Comparison of ENCODE assay signal across 14 mouse cellular contexts in the genomic region with DNA sequence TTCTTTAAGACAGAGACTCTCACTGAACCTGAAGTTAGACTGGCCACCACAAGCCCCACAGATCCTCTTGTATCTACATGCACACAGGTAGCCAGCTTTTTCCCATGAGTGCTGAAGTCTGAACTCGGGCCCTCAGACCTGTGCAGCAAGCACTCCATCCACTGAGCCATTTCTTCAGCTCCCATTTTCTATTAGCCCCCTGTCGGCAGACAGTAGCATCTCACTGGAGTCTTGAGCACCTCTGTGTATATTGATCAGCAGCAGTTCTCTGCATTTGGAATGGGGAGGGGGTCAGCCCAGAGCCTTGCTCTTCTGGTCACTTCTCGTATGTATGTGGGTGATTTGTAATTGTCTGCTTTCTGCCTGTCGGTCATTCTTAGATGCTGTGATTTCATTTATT. TPM values are rescaled to one million over a fixed set of nuclear protein-coding genes. Genes with fewer than 3 reads are reported as not detected.
A peak's percentile ranks its signal among the peaks of the same experiment; 100 is the strongest.
DNase-seq lines count a peak whose midpoint lies in the region; ATAC-seq and TF ChIP-seq lines count a peak whose summit lies in the region.
"Had no signal": no experiment of that assay in that cellular context is flagged by ENCODE, and none has a peak within 500 bp of the region (broad histone marks: within the 10 kb centered on the region; RNA-seq: fewer than 3 reads in every experiment).

No protein-coding gene starts in this region.

- no peak overlapping the region for H3K27ac ChIP-seq in hindbrain, embryonic 11.5 days (ENCODE audit: low read depth, low read length)
- H3K27ac ChIP-seq in hindbrain, embryonic 14.5 days: no peak overlapping the region
- H3K27ac ChIP-seq in midbrain, postnatal 0 days (ENCODE audit: low read depth, low read length): no peak overlapping the region
- H3K27ac ChIP-seq in midbrain, embryonic 15.5 days: no peak overlapping the region
- no peak overlapping the region for H3K27ac ChIP-seq in embryonic facial prominence, embryonic 11.5 days (replicated peaks; ENCODE audit: low read depth, low read length)
- H3K27ac ChIP-seq in heart, embryonic 12.5 days (ENCODE audit: poor library complexity, severe bottlenecking): no peak overlapping the region
- H3K27ac ChIP-seq: embryonic facial prominence, embryonic 12.5 days; heart, embryonic 15.5 days had no signal

- no peak overlapping the region for H3K9ac ChIP-seq in hindbrain, embryonic 11.5 days (ENCODE audit: low read depth, low read length)
- H3K9ac ChIP-seq in hindbrain, embryonic 14.5 days: no peak overlapping the region
- no peak overlapping the region for H3K9ac ChIP-seq in midbrain, postnatal 0 days (replicated peaks; ENCODE audit: low read length, poor library complexity, severe bottlenecking)
- H3K9ac ChIP-seq in midbrain, embryonic 15.5 days: no peak overlapping the region
- H3K9ac ChIP-seq in embryonic facial prominence, embryonic 11.5 days (replicated peaks; ENCODE audit: low read length): no peak overlapping the region
- H3K9ac ChIP-seq in heart, embryonic 12.5 days: no peak overlapping the region
- H3K9ac ChIP-seq: embryonic facial prominence, embryonic 12.5 days; heart, embryonic 15.5 days had no signal

- H3K27me3 ChIP-seq in hindbrain, embryonic 11.5 days (ENCODE audit: control insufficient read depth, insufficient read depth, low read length): no peaks in the 10 kb centered on the region
- no peaks in the 10 kb centered on the region for H3K27me3 ChIP-seq in hindbrain, embryonic 14.5 days (ENCODE audit: control insufficient read depth, insufficient read depth, low read length)
- no peaks in the 10 kb centered on the region for H3K27me3 ChIP-seq in midbrain, postnatal 0 days (ENCODE audit: insufficient read depth, low read length)
- H3K27me3 ChIP-seq in midbrain, embryonic 15.5 days (replicated peaks): no peaks in the 10 kb centered on the region
- no peaks in the 10 kb centered on the region for H3K27me3 ChIP-seq in embryonic facial prominence, embryonic 11.5 days (ENCODE audit: control insufficient read depth, insufficient read depth, low read length)
- no peaks in the 10 kb centered on the region for H3K27me3 ChIP-seq in heart, embryonic 12.5 days (replicated peaks)
- H3K27me3 ChIP-seq: embryonic facial prominence, embryonic 12.5 days; heart, embryonic 15.5 days had no signal

- DNase-seq in hindbrain, embryonic 11.5 days (ENCODE audit: low spot score): peak; percentile 20
- DNase-seq in hindbrain, embryonic 14.5 days (ENCODE audit: low spot score): no peak
- DNase-seq in midbrain, postnatal 0 days (ENCODE audit: low spot score): no peak
- peak; percentile 23 for DNase-seq in embryonic facial prominence, embryonic 11.5 days (ENCODE audit: low spot score)
- DNase-seq in spleen, adult 12 weeks (ENCODE audit: low spot score): no peak

- H3K9me3 ChIP-seq in hindbrain, embryonic 11.5 days (ENCODE audit: control insufficient read depth, low read length): no peaks in the 10 kb centered on the region
- no peaks in the 10 kb centered on the region for H3K9me3 ChIP-seq in hindbrain, embryonic 14.5 days (ENCODE audit: control insufficient read depth, low read length)
- no peaks in the 10 kb centered on the region for H3K9me3 ChIP-seq in midbrain, postnatal 0 days (ENCODE audit: low read length)
- H3K9me3 ChIP-seq in midbrain, embryonic 15.5 days: no peaks in the 10 kb centered on the region
- no peaks in the 10 kb centered on the region for H3K9me3 ChIP-seq in embryonic facial prominence, embryonic 11.5 days (replicated peaks; ENCODE audit: control insufficient read depth, low read length)
- no peaks in the 10 kb centered on the region for H3K9me3 ChIP-seq in heart, embryonic 12.5 days (replicated peaks)
- H3K9me3 ChIP-seq: embryonic facial prominence, embryonic 12.5 days; heart, embryonic 15.5 days had no signal

- peak; percentile 49 for TF ChIP-seq CTCF in midbrain, postnatal 0 days (IDR thresholded peaks at IDR 0.05)

- H3K36me3 ChIP-seq in hindbrain, embryonic 11.5 days (ENCODE audit: control insufficient read depth, insufficient read depth, low read length): no peaks in the 10 kb centered on the region
- peaks cover 25% of the 10 kb centered on the region for H3K36me3 ChIP-seq in hindbrain, embryonic 14.5 days (replicated peaks; ENCODE audit: control insufficient read depth, insufficient read depth)
- peaks cover 6% of the 10 kb centered on the region; the same call in 1 of the 2 replicates for H3K36me3 ChIP-seq in midbrain, postnatal 0 days (ENCODE audit: insufficient read depth, low read length)
- H3K36me3 ChIP-seq in midbrain, embryonic 15.5 days (replicated peaks): no peaks in the 10 kb centered on the region
- H3K36me3 ChIP-seq in embryonic facial prominence, embryonic 11.5 days (replicated peaks; ENCODE audit: control insufficient read depth, insufficient read depth, low read depth, low read length): no peaks in the 10 kb centered on the region
- peaks cover 25% of the 10 kb centered on the region; the same call in 1 of the 2 replicates for H3K36me3 ChIP-seq in heart, embryonic 12.5 days
- H3K36me3 ChIP-seq: heart, embryonic 15.5 days had no signal

- H3K4me2 ChIP-seq in hindbrain, embryonic 11.5 days (replicated peaks; ENCODE audit: low read depth, low read length): no peak overlapping the region
- H3K4me2 ChIP-seq in hindbrain, embryonic 14.5 days (replicated peaks): no peak overlapping the region
- no peak overlapping the region for H3K4me2 ChIP-seq in midbrain, postnatal 0 days (ENCODE audit: low read depth, low read length, poor library complexity, severe bottlenecking)
- H3K4me2 ChIP-seq in midbrain, embryonic 15.5 days: no peak overlapping the region
- H3K4me2 ChIP-seq in embryonic facial prominence, embryonic 11.5 days (ENCODE audit: low read depth, low read length): no peak overlapping the region
- no peak overlapping the region for H3K4me2 ChIP-seq in heart, embryonic 12.5 days
- H3K4me2 ChIP-seq: embryonic facial prominence, embryonic 12.5 days; heart, embryonic 15.5 days had no signal

- WGBS in hindbrain, embryonic 11.5 days: 72% methylated on average over 4 of the region's 4 CpGs
- 70% methylated on average over 4 of the region's 4 CpGs for WGBS in hindbrain, embryonic 14.5 days
- WGBS in midbrain, postnatal 0 days: 70% methylated on average over 4 of the region's 4 CpGs
- 68% methylated on average over 4 of the region's 4 CpGs for WGBS in midbrain, embryonic 15.5 days
- whole genome bisulfite sequencing in embryonic facial prominence, embryonic 11.5 days: 67% methylated on average over 4 of the region's 4 CpGs
- 72% methylated on average over 4 of the region's 4 CpGs for WGBS in heart, embryonic 12.5 days

- no peak for ATAC-seq in hindbrain, embryonic 11.5 days (ENCODE audit: low FRiP score)
- no peak for ATAC-seq in hindbrain, embryonic 14.5 days (ENCODE audit: low FRiP score)
- no peak for ATAC-seq in midbrain, postnatal 0 days (ENCODE audit: low FRiP score)
- no peak for ATAC-seq in midbrain, embryonic 15.5 days (replicated peaks)
- ATAC-seq in embryonic facial prominence, embryonic 11.5 days (replicated peaks; ENCODE audit: insufficient number of reproducible peaks, low FRiP score, low TSS enrichment, low read depth): no peak
- no peak for ATAC-seq in heart, embryonic 12.5 days (ENCODE audit: insufficient number of reproducible peaks, low FRiP score)

- H3K4me3 ChIP-seq in hindbrain, embryonic 11.5 days (ENCODE audit: low read depth, low read length): no peak overlapping the region
- no peak overlapping the region for H3K4me3 ChIP-seq in hindbrain, embryonic 14.5 days (replicated peaks; ENCODE audit: low read length)
- no peak overlapping the region for H3K4me3 ChIP-seq in midbrain, postnatal 0 days (ENCODE audit: low read depth, low read length)
- no peak overlapping the region for H3K4me3 ChIP-seq in midbrain, embryonic 15.5 days
- no peak overlapping the region for H3K4me3 ChIP-seq in embryonic facial prominence, embryonic 11.5 days (ENCODE audit: low read depth, low read length)
- H3K4me3 ChIP-seq in heart, embryonic 12.5 days: no peak overlapping the region
- H3K4me3 ChIP-seq: embryonic facial prominence, embryonic 12.5 days; heart, embryonic 15.5 days had no signal

- H3K4me1 ChIP-seq in hindbrain, embryonic 11.5 days (replicated peaks; ENCODE audit: control insufficient read depth, insufficient read depth, low read length): no peaks in the 10 kb centered on the region
- no peaks in the 10 kb centered on the region for H3K4me1 ChIP-seq in hindbrain, embryonic 14.5 days (replicated peaks; ENCODE audit: control insufficient read depth, insufficient read depth, low read length)
- no peaks in the 10 kb centered on the region for H3K4me1 ChIP-seq in midbrain, postnatal 0 days (ENCODE audit: insufficient read depth, low read length)
- H3K4me1 ChIP-seq in midbrain, embryonic 15.5 days: no peaks in the 10 kb centered on the region
- H3K4me1 ChIP-seq in embryonic facial prominence, embryonic 11.5 days (ENCODE audit: control insufficient read depth, insufficient read depth, low read length): no peaks in the 10 kb centered on the region
- H3K4me1 ChIP-seq in heart, embryonic 12.5 days (replicated peaks): peaks cover 8% of the 10 kb centered on the region; the same call in 1 of the 2 replicates
- H3K4me1 ChIP-seq: embryonic facial prominence, embryonic 12.5 days; heart, embryonic 15.5 days had no signal

RNA-seq across cellular contexts. Expression of a gene that starts 6.8 kb away (rescaled TPM):
- polyA plus RNA-seq in hindbrain, embryonic 11.5 days (2014; fragmentation: Nextera tagmentation; extraction: Ambion mirVana): 16.6 and 18.7 TPM in 2 replicates
- 28.1 and 29.4 TPM in 2 replicates for polyA plus RNA-seq in hindbrain, embryonic 14.5 days (2014; fragmentation: Nextera tagmentation; extraction: Ambion mirVana)
- total RNA-seq in midbrain, postnatal 0 days (2014; rRNA removed): 37.9 and 39.5 TPM in 2 replicates
- 25.5 and 26.7 TPM in 2 replicates for polyA plus RNA-seq in midbrain, postnatal 0 days (2015; fragmentation: Nextera tagmentation; extraction: Ambion mirVana)
- 35.0 and 36.3 TPM in 2 replicates for polyA plus RNA-seq in midbrain, embryonic 15.5 days (2015; fragmentation: Nextera tagmentation; extraction: Ambion mirVana)
- 19.8 and 21.6 TPM in 2 replicates for polyA plus RNA-seq in embryonic facial prominence, embryonic 11.5 days (2014; fragmentation: Nextera tagmentation; extraction: Ambion mirVana)
- 19.5 and 21.1 TPM in 2 replicates for polyA plus RNA-seq in heart, embryonic 12.5 days (2016; fragmentation: Nextera tagmentation; extraction: Ambion mirVana)

RNA-seq across cellular contexts. Expression of a gene that starts 19.4 kb away (rescaled TPM):
- polyA plus RNA-seq in hindbrain, embryonic 11.5 days (2014; fragmentation: Nextera tagmentation; extraction: Ambion mirVana): not detected in 2 replicates
- polyA plus RNA-seq in hindbrain, embryonic 14.5 days (2014; fragmentation: Nextera tagmentation; extraction: Ambion mirVana): not detected in 2 replicates
- total RNA-seq in midbrain, postnatal 0 days (2014; rRNA removed): 0.42 TPM in 1 of 2 replicates, not detected in the other
- polyA plus RNA-seq in midbrain, postnatal 0 days (2015; fragmentation: Nextera tagmentation; extraction: Ambion mirVana): 0.20 and 0.59 TPM in 2 replicates
- polyA plus RNA-seq in midbrain, embryonic 15.5 days (2015; fragmentation: Nextera tagmentation; extraction: Ambion mirVana): not detected in 2 replicates
- 0.32 and 0.71 TPM in 2 replicates for polyA plus RNA-seq in embryonic facial prominence, embryonic 11.5 days (2014; fragmentation: Nextera tagmentation; extraction: Ambion mirVana)
- 0.27 TPM in 1 of 2 replicates, not detected in the other for polyA plus RNA-seq in heart, embryonic 12.5 days (2016; fragmentation: Nextera tagmentation; extraction: Ambion mirVana)
- polyA plus RNA-seq: kidney, embryonic 14.5 days; lung, embryonic 16.5 days; neural tube, embryonic 11.5 days; thymus, postnatal 0 days had no signal

RNA-seq across cellular contexts. Expression of a gene that starts 22.3 kb away (rescaled TPM):
- polyA plus RNA-seq in hindbrain, embryonic 11.5 days (2014; fragmentation: Nextera tagmentation; extraction: Ambion mirVana): not detected in 2 replicates
- not detected in 2 replicates for polyA plus RNA-seq in hindbrain, embryonic 14.5 days (2014; fragmentation: Nextera tagmentation; extraction: Ambion mirVana)
- total RNA-seq in midbrain, postnatal 0 days (2014; rRNA removed): not detected in 2 replicates
- polyA plus RNA-seq in midbrain, postnatal 0 days (2015; fragmentation: Nextera tagmentation; extraction: Ambion mirVana): not detected in 2 replicates
- polyA plus RNA-seq in midbrain, embryonic 15.5 days (2015; fragmentation: Nextera tagmentation; extraction: Ambion mirVana): not detected in 2 replicates
- not detected in 2 replicates for polyA plus RNA-seq in embryonic facial prominence, embryonic 11.5 days (2014; fragmentation: Nextera tagmentation; extraction: Ambion mirVana)
- polyA plus RNA-seq in heart, embryonic 12.5 days (2016; fragmentation: Nextera tagmentation; extraction: Ambion mirVana): not detected in 2 replicates
- total RNA-seq: left cerebral cortex, postnatal 10 days had no signal
- polyA plus RNA-seq: embryonic facial prominence, embryonic 12.5 days; heart, embryonic 15.5 days; kidney, embryonic 14.5 days; neural tube, embryonic 11.5 days had no signal

RNA-seq across cellular contexts. Expression of a gene that starts 24.2 kb away (rescaled TPM):
- polyA plus RNA-seq in hindbrain, embryonic 11.5 days (2014; fragmentation: Nextera tagmentation; extraction: Ambion mirVana): 23.5 and 28.8 TPM in 2 replicates
- 39.8 and 41.7 TPM in 2 replicates for polyA plus RNA-seq in hindbrain, embryonic 14.5 days (2014; fragmentation: Nextera tagmentation; extraction: Ambion mirVana)
- total RNA-seq in midbrain, postnatal 0 days (2014; rRNA removed): 45.0 and 56.3 TPM in 2 replicates
- polyA plus RNA-seq in midbrain, postnatal 0 days (2015; fragmentation: Nextera tagmentation; extraction: Ambion mirVana): 34.9 and 36.5 TPM in 2 replicates
- polyA plus RNA-seq in midbrain, embryonic 15.5 days (2015; fragmentation: Nextera tagmentation; extraction: Ambion mirVana): 57.8 and 67.0 TPM in 2 replicates
- polyA plus RNA-seq in embryonic facial prominence, embryonic 11.5 days (2014; fragmentation: Nextera tagmentation; extraction: Ambion mirVana): 20.6 and 26.7 TPM in 2 replicates
- polyA plus RNA-seq in heart, embryonic 12.5 days (2016; fragmentation: Nextera tagmentation; extraction: Ambion mirVana): 23.5 and 30.7 TPM in 2 replicates

RNA-seq across cellular contexts. Expression of a gene that starts 35.3 kb away (rescaled TPM):
- polyA plus RNA-seq in hindbrain, embryonic 11.5 days (2014; fragmentation: Nextera tagmentation; extraction: Ambion mirVana): not detected in 2 replicates
- not detected in 2 replicates for polyA plus RNA-seq in hindbrain, embryonic 14.5 days (2014; fragmentation: Nextera tagmentation; extraction: Ambion mirVana)
- total RNA-seq in midbrain, postnatal 0 days (2014; rRNA removed): 0.57 TPM in 1 of 2 replicates, not detected in the other
- polyA plus RNA-seq in midbrain, postnatal 0 days (2015; fragmentation: Nextera tagmentation; extraction: Ambion mirVana): not detected in 2 replicates
- not detected in 2 replicates for polyA plus RNA-seq in midbrain, embryonic 15.5 days (2015; fragmentation: Nextera tagmentation; extraction: Ambion mirVana)
- not detected in 2 replicates for polyA plus RNA-seq in embryonic facial prominence, embryonic 11.5 days (2014; fragmentation: Nextera tagmentation; extraction: Ambion mirVana)
- not detected in 2 replicates for polyA plus RNA-seq in heart, embryonic 12.5 days (2016; fragmentation: Nextera tagmentation; extraction: Ambion mirVana)
- total RNA-seq: left cerebral cortex, postnatal 10 days had no signal
- polyA plus RNA-seq: embryonic facial prominence, embryonic 12.5 days; kidney, embryonic 14.5 days; neural tube, embryonic 11.5 days; thymus, postnatal 0 days had no signal

Comparison
In these comparisons a context has a peak if more than half of its experiments do, and no peak if none do; other contexts are left out.
1. DNase-seq: peak in hindbrain, embryonic 11.5 days (single experiment) and embryonic facial prominence, embryonic 11.5 days (single experiment); none in hindbrain, embryonic 14.5 days (single experiment), midbrain, postnatal 0 days (single experiment) and spleen, adult 12 weeks (single experiment).